Mouse (Mus musculus) stomach, embryonic 14.5 days (tissue): Measurements from ENCODE around the gene Mapt. TPM values are rescaled to one million over a fixed set of nuclear protein-coding genes. Genes with fewer than 3 reads are reported as not detected.
A peak's percentile ranks its signal among the peaks of the same experiment; 100 is the strongest.
"Not testable (repeated sequence)": the region's sequence is repeated elsewhere in the genome, so short reads cannot be mapped to it uniquely, and the experiment has no call there.

Source experiments
- ATAC-seq: fragments of 200-750 bp; cut with Nextera tagmentation; 2 replicates; pipeline ENCODE4 v1.8.0; 2017; ENCODE audit warnings: low read depth, moderate TSS enrichment; ENCODE audit not compliant: insufficient number of reproducible peaks, insufficient read depth, low FRiP score
- H3K27ac ChIP-seq: fragments of 300-500 bp; sonication (generic); 2 replicates; pipeline ENCODE4 v1.5.1; 2014; ENCODE audit warnings: mild to moderate bottlenecking, low read length, moderate library complexity, mixed read lengths
- H3K27me3 ChIP-seq: fragments of 300-500 bp; sonication (generic); 2 replicates; pipeline ENCODE4 v1.6.1; 2014; ENCODE audit warnings: low read length, control low read depth, mixed read lengths; ENCODE audit not compliant: control insufficient read depth, insufficient read depth
- H3K36me3 ChIP-seq: fragments of 300-500 bp; sonication (generic); 2 replicates; pipeline ENCODE4 v1.6.1; 2014; ENCODE audit warnings: mild to moderate bottlenecking, control low read depth, low read length, moderate library complexity, mixed read lengths; ENCODE audit not compliant: control insufficient read depth, insufficient read depth
- H3K4me1 ChIP-seq: fragments of 300-500 bp; sonication (generic); 2 replicates; pipeline ENCODE4 v1.6.1; 2014; ENCODE audit warnings: low read length, control low read depth, mixed read lengths; ENCODE audit not compliant: control insufficient read depth, insufficient read depth
- H3K4me2 ChIP-seq: fragments of 300-500 bp; sonication (generic); replicated peaks from 2 replicates; pipeline ENCODE4 v1.6.1; 2014; ENCODE audit warnings: low read depth, low read length, control low read depth
- H3K4me3 ChIP-seq: fragments of 300-500 bp; sonication (generic); 2 replicates; pipeline ENCODE4 v1.5.1; 2014; ENCODE audit warnings: low read depth, low read length, control low read depth
- H3K9ac ChIP-seq: fragments of 300-500 bp; sonication (generic); replicated peaks from 2 replicates; pipeline ENCODE4 v1.6.1; 2014; ENCODE audit warnings: low read depth, mild to moderate bottlenecking, control low read depth, low read length, moderate library complexity, mixed read lengths
- H3K9me3 ChIP-seq: fragments of 300-500 bp; sonication (generic); 2 replicates; pipeline ENCODE4 v1.6.1; 2016; ENCODE audit warnings: low read depth, low read length, control low read depth; ENCODE audit not compliant: control insufficient read depth
- WGBS: fragments of 180-500 bp; shearing (Covaris S2); extraction: QIAGEN DNeasy Blood & Tissue Kit; methylation state at CpG from one replicate; pipeline ENCODE4 v1.1.7; 2014; 5-methylcytosine and 5-hydroxymethylcytosine counted together
- polyA plus RNA-seq: library from polyadenylated mRNA; unstranded; fragments of >200 nt; fragmentation: Nextera tagmentation; extraction: Ambion mirVana; gene quantifications from 2 replicates; pipeline ENCODE4 v1.2.1, GENCODE M21; 2014

The Mapt gene
- polyA plus RNA-seq, 1 experiment from 2014 or later = 17.5 TPM

DNA sequence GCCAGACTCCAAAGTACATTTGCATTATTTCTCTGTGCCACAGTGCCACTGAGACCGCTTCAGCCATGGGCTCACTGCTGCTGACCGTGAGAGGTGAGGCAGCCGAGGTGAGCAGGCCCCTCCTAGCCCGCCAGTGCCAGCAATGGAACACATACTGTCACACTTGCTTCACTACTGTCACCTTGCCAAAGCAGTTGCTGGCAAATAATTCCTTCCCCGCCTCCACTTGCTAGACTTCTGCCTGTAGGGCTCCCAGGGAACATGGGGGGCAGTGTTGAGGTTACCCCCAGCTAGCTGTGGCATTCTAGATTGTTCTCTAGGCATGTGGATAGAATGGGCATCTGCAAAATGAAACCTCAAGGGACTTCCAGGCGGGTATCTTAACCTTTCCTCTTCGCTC, 6.0 kb downstream of the Mapt start:
- Histone ChIP-seq H3K9me3 (no peaks in the 10 kb centered on the region), H3K27me3 (peaks cover 28% of the 10 kb centered on the region; the same call in 1 of the 2 replicates)
- no peak for ATAC-seq

DNA sequence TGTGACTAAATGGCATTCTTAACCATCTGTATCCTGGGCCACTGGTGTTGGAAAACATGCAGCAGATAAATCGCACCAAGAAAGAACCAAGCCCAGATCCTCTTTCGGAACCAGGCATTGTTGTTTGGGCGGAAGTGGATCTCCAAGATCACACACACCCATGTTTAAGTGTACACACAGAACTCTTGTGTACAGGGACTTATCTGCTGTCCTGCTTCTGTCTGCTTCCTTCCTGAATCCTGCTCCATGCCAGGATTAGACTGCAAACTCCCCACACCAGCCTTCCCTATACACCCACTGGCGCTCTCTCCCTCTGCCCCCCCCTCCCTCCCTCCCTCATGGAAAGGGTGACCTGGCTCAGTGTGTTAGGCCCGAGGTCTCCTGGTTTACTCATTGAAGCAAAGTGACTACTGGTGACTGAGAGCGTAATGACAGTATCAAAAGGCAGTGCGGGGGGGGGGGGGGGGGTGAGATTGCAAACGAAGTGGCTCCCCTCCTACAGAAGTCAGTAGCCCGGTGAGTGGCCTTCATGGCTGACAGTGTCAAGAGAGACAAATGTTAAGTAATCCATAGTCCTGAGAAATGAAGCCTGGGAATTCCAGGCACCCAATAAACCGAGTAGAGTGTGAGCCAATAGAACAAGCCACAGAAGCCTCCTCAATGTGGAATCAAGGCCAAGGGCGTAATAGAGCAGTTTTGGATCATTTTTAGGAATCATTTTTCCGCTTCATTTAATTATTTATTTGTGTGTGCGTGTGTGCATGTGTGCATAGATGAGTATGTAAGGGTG, 7.0 kb downstream of the Mapt start:
- 52% methylated on average over 13 of the region's 13 CpGs for WGBS
- ATAC-seq = no peak

More for the DNA sequence above, 6.0 kb downstream of the Mapt start:
- 68% methylated on average over 7 of the region's 7 CpGs for WGBS
- peaks cover 7% of the 10 kb centered on the region; the same call in 1 of the 2 replicates for H3K4me1 ChIP-seq
- no peak overlapping the region for H3K27ac ChIP-seq
- no peaks in the 10 kb centered on the region for H3K36me3 ChIP-seq
- no peak overlapping the region for H3K9ac ChIP-seq
- no peak overlapping the region for H3K4me2 ChIP-seq
- H3K4me3 ChIP-seq = no peak overlapping the region

DNA sequence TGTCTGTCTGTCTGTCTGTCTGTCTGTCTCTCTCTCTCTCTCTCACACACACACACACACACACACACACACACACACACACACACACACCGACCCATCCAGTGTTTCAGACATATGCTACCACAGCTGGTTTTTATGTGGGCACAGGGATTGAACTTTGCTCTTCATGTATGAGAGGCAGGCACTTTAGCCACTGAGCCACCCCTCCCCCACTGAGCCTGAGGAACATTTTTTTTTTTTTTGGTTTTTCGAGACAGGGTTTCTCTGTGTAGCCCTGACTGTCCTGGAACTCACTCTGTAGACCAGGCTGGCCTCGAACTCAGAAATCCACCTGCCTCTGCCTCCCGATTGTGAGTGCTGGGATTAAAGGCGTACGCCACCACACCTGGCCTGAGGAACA, 14.3 kb downstream of the Mapt start:
- not testable (repeated sequence) for H3K27ac ChIP-seq, ATAC-seq

More for the DNA sequence above, 7.0 kb downstream of the Mapt start:
- H3K4me2 ChIP-seq = no peak overlapping the region
- peaks cover 20% of the 10 kb centered on the region; the same call in 1 of the 2 replicates for H3K27me3 ChIP-seq
- H3K9me3 ChIP-seq = no peaks in the 10 kb centered on the region
- no peaks in the 10 kb centered on the region for H3K36me3 ChIP-seq
- H3K27ac ChIP-seq = no peak overlapping the region
- no peaks in the 10 kb centered on the region for H3K4me1 ChIP-seq
- H3K4me3 ChIP-seq = no peak overlapping the region
- H3K9ac ChIP-seq = no peak overlapping the region

DNA sequence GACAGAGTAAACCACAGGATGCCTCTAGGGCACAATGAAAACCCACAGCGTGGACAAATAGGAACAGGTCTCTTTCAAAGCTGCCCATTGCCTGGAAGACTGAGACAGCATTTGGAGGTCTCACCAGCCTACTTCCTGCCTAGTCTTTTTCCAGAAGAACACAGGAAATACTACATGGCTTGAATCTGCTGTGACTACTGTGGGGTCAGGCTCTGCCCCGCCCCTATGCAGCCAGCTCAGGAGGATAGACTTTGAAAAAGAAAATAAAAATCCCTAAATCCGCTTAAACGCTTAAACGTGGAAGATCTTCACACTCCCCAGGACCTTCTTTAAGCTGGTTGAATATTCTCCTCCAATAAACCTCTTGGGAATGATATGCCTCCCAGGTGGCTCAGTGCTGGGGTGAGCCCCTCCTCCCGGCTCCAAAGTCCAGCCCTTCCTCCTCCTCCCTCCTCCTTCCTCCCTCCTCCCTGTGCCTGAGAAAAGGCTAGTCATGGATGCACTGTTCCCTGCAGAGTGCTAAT, 15.0 kb downstream of the Mapt start:
- Histone ChIP-seq H3K4me2 (no peak overlapping the region), H3K36me3 (no peaks in the 10 kb centered on the region), H3K4me1 (no peaks in the 10 kb centered on the region), H3K9me3 (no peaks in the 10 kb centered on the region), H3K27ac (no peak overlapping the region), H3K4me3 (no peak overlapping the region), H3K9ac (no peak overlapping the region), H3K27me3 (no peaks in the 10 kb centered on the region)
- WGBS = 14% methylated on average over 6 of the region's 6 CpGs
- 0 out of 2 replicates have a peak, but pooled peaks have one; percentile 46 for ATAC-seq

More for the DNA sequence above, 14.3 kb downstream of the Mapt start:
- H3K9me3 ChIP-seq, H3K4me1 ChIP-seq, H3K27me3 ChIP-seq, H3K36me3 ChIP-seq, H3K9ac ChIP-seq, H3K4me3 ChIP-seq, H3K4me2 ChIP-seq: not testable (repeated sequence)
- 85% methylated on average over 6 of the region's 6 CpGs for WGBS

DNA sequence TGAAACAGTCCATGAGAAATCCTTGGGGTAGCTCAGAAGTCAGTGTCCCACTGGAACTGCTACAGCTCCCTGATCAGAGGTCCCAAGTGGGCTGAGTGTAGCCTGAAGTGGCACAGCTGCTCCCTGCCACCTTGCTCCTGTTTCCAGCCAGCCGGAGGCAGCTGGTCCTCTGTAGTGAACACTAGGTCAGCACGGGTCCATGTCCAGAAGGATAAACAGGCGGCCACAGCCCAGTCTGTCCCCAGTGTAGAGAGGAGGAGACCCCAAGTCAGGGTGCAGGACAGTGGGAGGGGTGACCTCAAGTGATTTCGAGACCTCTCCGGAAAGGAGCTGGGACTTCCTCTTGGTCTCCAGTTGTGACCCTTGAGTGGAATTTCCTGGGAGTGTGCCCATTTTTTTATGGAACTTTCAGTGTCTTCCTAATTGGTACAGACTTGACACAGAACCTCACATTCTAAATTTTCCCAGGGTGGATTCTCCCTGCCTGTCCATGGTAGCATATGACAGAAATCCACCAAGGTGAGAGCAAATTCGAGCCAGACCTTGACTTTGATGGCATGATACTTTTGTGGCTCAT, 16.0 kb downstream of the Mapt start:
- Histone ChIP-seq H3K4me2 (no peak overlapping the region), H3K9me3 (no peaks in the 10 kb centered on the region), H3K4me1 (no peaks in the 10 kb centered on the region), H3K4me3 (no peak overlapping the region), H3K36me3 (no peaks in the 10 kb centered on the region), H3K27me3 (no peaks in the 10 kb centered on the region), H3K27ac (no peak overlapping the region), H3K9ac (no peak overlapping the region)
- WGBS = 63% methylated on average over 6 of the region's 6 CpGs
- ATAC-seq = no peak

DNA sequence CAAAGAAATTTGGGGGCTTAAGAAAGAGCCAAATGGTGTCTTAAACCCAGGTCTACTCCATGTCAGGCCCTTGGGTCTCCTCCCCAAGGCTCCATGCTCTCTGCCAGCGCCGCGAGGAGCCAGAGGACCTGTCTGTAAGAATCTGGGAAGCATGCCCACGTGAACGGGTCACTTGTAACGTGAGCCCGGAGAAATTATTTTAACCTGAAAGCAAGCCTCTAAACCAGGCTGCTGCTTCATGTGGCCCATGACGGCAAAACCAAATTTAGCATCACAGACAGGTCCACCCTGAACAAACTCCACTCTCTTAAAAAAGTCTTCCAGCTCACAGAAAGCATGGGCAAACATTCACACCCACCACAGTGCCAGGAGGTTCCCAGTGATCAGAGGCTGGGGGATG, 18.2 kb downstream of the Mapt start:
- H3K4me3 ChIP-seq = no peak overlapping the region
- no peaks in the 10 kb centered on the region for H3K9me3 ChIP-seq
- WGBS = 49% methylated on average over 8 of the region's 8 CpGs
- H3K9ac ChIP-seq = no peak overlapping the region
- H3K27ac ChIP-seq = no peak overlapping the region
- no peak for ATAC-seq
- no peaks in the 10 kb centered on the region for H3K4me1 ChIP-seq
- no peaks in the 10 kb centered on the region for H3K27me3 ChIP-seq
- no peaks in the 10 kb centered on the region for H3K36me3 ChIP-seq
- no peak overlapping the region for H3K4me2 ChIP-seq

DNA sequence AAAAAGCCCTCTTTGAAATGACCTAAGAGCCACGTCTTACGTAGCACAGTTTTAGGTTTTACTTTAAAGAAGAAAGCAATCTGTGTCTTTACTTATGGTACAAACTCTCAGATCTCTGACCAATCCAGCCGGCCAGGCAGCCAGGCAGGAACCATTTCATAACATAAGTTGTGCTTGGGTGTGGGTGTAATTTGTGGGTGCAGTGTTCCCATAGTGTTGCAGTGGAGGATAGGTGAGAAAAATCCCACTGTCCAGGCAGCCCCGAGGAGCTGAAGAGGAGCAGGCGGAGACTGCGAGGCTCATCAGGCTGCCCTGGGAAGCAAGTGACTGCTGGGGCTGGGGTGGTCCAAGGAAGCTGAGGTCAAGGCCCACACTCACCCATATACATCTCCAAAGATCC, 19.9 kb downstream of the Mapt start:
- Histone ChIP-seq H3K4me3 (no peak overlapping the region), H3K4me1 (no peaks in the 10 kb centered on the region), H3K9me3 (no peaks in the 10 kb centered on the region), H3K36me3 (no peaks in the 10 kb centered on the region), H3K9ac (no peak overlapping the region), H3K4me2 (no peak overlapping the region), H3K27ac (no peak overlapping the region), H3K27me3 (no peaks in the 10 kb centered on the region)
- no peak for ATAC-seq
- 63% methylated on average over 6 of the region's 6 CpGs for WGBS

DNA sequence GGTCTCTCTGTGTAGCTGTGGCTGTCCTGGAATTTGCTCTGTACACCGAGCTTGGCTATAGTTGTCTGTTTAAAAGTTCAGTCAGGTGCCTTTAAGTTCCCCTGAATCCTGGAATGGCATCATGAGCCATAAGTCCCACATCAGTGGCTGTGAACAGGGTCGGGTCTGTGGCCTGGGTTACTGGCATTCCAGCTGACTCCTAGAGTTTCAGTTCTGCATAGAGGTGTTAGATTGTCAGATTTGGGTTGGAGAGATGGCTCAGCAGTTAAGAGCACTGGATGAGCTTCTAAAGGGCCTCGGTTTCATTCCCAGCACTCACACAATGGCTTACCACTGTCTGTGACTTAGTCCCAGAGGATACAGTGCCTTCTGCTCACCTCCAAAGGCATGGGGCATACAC, 20.9 kb downstream of the Mapt start:
- Histone ChIP-seq H3K9ac (no peak overlapping the region), H3K4me1 (no peaks in the 10 kb centered on the region), H3K9me3 (no peaks in the 10 kb centered on the region), H3K36me3 (no peaks in the 10 kb centered on the region), H3K27ac (no peak overlapping the region), H3K4me3 (no peak overlapping the region), H3K4me2 (no peak overlapping the region), H3K27me3 (no peaks in the 10 kb centered on the region)
- WGBS = 76% methylated on average over 3 of the region's 3 CpGs
- no peak for ATAC-seq
